Mouse (Mus musculus) urinary bladder, adult 2 months (tissue): ENCODE measurements around the gene Tbc1d24. TPM values are rescaled to one million over a fixed set of nuclear protein-coding genes. Genes with fewer than 3 reads are reported as not detected.
"Not testable (repeated sequence)": the region's sequence is repeated elsewhere in the genome, so short reads cannot be mapped to it uniquely, and the experiment has no call there.

Experiments
- DNase-seq: peaks from one replicate; pipeline ENCODE4 v3.0.0; 2022; ENCODE audit warnings: low spot score
- polyA plus RNA-seq: library from polyadenylated mRNA; depleted of rRNA; stranded (reverse); fragments of >200 nt; gene quantifications from 2 replicates; pipeline ENCODE4 v1.2.3, GENCODE M21; 2012; rRNA removed

Tbc1d24 gene
- polyA plus RNA-seq, 1 experiment: 7.6 TPM

DNA sequence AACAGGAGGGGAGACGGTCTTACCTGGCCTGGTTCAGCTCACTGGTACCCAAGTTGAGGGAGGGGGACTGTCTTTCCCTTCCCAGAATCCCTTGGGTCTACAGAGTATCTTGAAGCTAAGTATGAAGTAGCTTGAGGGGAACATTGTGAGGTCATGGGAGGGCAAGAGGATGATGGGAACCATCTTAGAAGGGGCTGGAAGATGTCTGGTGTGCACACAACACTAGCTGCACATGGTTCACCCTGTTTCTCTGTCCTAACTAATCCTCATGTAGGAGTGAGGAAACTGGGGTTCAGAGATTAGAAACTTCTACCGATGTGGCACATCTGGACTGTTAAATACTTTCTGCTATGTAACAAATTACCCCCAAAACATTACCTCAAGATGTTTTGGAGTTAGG, 54.5 kb downstream of the Tbc1d24 start, which contains the start of gene Pdpk1:
Gene Pdpk1, minus strand, starts transcription at position 101 of the 400 bp plus-strand sequence.
- DNase-seq: no peak

GRCm38 (mm10) chr17:24149421-24149820, 55.9 kb downstream of the Tbc1d24 start:
- no peak for DNase-seq

DNA sequence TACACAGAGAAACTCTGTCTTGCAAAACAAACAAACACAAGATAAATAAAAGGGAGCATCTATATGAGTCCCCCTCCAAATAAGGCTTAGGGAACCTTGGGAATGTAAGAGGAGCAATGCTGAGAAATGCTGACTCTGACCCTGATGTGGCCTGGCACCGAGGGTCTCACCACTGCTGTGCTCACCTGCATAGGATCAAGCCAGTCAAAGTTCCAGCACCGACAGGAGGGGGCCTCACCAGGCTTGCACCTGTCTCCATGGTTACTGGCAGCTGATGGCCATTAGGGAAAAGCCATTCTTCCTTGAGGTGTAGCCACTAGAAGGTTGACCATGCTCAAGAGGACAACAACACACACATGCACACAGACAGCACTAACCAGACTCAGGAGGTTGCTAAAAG, 62.5 kb downstream of the Tbc1d24 start:
- DNase-seq: no peak

GRCm38 (mm10) chr17:24141425-24141920, 63.9 kb downstream of the Tbc1d24 start:
- peak; percentile 91 for DNase-seq

- DNase-seq: no peak
Measured at GRCm38 (mm10) chr17:24140845-24141424, 64.4 kb downstream of the Tbc1d24 start.

DNA sequence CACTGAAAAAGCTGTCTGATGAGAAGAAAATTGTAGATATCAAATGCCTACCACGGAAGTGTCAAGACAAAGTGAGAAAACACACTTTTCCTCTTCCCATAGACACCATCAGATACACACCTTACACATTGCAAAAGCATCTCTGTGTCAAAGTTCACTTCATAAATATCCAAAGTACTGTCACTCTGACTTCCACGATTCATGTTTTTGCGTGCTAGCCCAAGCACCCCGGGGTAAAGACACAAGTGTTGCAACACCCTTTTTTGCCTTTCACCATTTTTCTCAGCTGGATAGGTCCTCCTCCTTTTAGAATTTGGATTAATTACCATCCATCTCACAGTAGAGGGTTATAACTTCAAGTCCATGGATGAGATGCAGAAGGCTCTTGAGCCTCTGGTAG, 65.4 kb downstream of the Tbc1d24 start:
- no peak for DNase-seq

GRCm38 (mm10) chr17:24139256-24139655, 66.1 kb downstream of the Tbc1d24 start:
- DNase-seq: no peak

- DNase-seq: no peak
Measured at GRCm38 (mm10) chr17:24137226-24137880, 68.0 kb downstream of the Tbc1d24 start.

GRCm38 (mm10) chr17:24134062-24134461, 71.3 kb downstream of the Tbc1d24 start:
- DNase-seq: no peak

GRCm38 (mm10) chr17:24132919-24133318, 72.4 kb downstream of the Tbc1d24 start:
- not testable (repeated sequence) for DNase-seq

DNA sequence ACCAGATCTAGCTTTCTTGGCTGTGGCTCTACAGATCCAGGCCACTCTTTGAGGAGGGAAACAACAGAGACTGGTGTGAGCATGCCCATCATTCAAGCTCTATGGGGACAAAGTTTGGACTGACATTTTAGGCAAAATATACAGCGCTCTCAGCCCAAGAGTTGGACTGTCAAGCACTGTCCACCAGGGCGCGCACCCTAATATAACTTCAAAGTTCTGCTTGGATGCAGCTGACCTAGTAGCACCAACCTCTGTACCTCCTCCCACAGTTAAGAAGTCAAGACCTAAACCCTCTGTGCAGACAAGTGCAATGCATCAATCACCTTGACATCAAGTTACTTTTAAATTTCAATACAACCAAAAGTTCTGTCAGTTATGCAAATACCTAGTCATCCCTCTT, 73.8 kb downstream of the Tbc1d24 start:
- DNase-seq: no peak

- not testable (repeated sequence) for DNase-seq
Measured at GRCm38 (mm10) chr17:24129246-24129645, 76.1 kb downstream of the Tbc1d24 start.

GRCm38 (mm10) chr17:24127592-24127991, 77.8 kb downstream of the Tbc1d24 start:
- DNase-seq: no peak

GRCm38 (mm10) chr17:24126801-24127200, 78.6 kb downstream of the Tbc1d24 start:
- no peak for DNase-seq

Other genes starting within 250 kb of the Tbc1d24 start
- 0.25 and 0.87 TPM in 2 replicates for gene Prss30, start 225.0 kb downstream of the Tbc1d24 start, polyA plus RNA-seq
- 17.2 and 19.3 TPM in 2 replicates for gene Prss22, start 207.5 kb downstream of the Tbc1d24 start, polyA plus RNA-seq
- 13.2 and 21.8 TPM in 2 replicates for gene Prss27, start 167.4 kb downstream of the Tbc1d24 start, polyA plus RNA-seq
- 27.7 and 35.6 TPM in 2 replicates for gene Kctd5, start 132.1 kb downstream of the Tbc1d24 start, polyA plus RNA-seq
- gene Pdpk1, start 54.6 kb downstream of the Tbc1d24 start, polyA plus RNA-seq: 20.2 and 20.8 TPM in 2 replicates
- 24.7 and 29.2 TPM in 2 replicates for gene Amdhd2, start 41.8 kb downstream of the Tbc1d24 start, polyA plus RNA-seq
- 460 and 497 TPM in 2 replicates for gene Atp6v0c, start 35.9 kb downstream of the Tbc1d24 start, polyA plus RNA-seq
- gene Ntn3, start 4.0 kb upstream of the Tbc1d24 start, polyA plus RNA-seq: 0.88 and 1.0 TPM in 2 replicates
- gene Tedc2, start 15.3 kb upstream of the Tbc1d24 start, polyA plus RNA-seq: 8.1 and 9.2 TPM in 2 replicates
- 1.6 and 1.7 TPM in 2 replicates for gene Ccnf, start 45.9 kb upstream of the Tbc1d24 start, polyA plus RNA-seq
- gene Abca17, start 145.5 kb upstream of the Tbc1d24 start, polyA plus RNA-seq: 0.10 and 0.12 TPM in 2 replicates
- 44.4 and 47.7 TPM in 2 replicates for gene Abca3, start 146.4 kb upstream of the Tbc1d24 start, polyA plus RNA-seq
- gene Rnps1, start 209.0 kb upstream of the Tbc1d24 start, polyA plus RNA-seq: 119 and 134 TPM in 2 replicates
- gene Eci1, start 221.1 kb upstream of the Tbc1d24 start, polyA plus RNA-seq: 116 and 139 TPM in 2 replicates
- gene Dnase1l2, start 237.5 kb upstream of the Tbc1d24 start, polyA plus RNA-seq: 47.5 and 62.9 TPM in 2 replicates